Mouse (Mus musculus) heart, adult 2 months (tissue): ENCODE measurements at regions not wholly inside any gene's neighbourhood (a gene's known extent, or its start where the extent isn't known, plus 50 kb on each side); places are given as distances from the start of the nearest gene placed in this dataset.

ENCODE experiments used
- DNase-seq, 2 experiments: peaks; one replicate each; pipeline ENCODE4 v3.0.0; 2021
- H3K27ac ChIP-seq: fragments of 200-600 bp; 2 replicates; pipeline ENCODE4 v1.8.1; 2022
- H3K27me3 ChIP-seq: fragments of 200-500 bp; 2 replicates; pipeline ENCODE4 v1.6.1; 2012; ENCODE audit warnings: mild to moderate bottlenecking, low read length, inconsistent platforms, mixed read lengths; ENCODE audit not compliant: control insufficient read depth, insufficient read depth
- H3K36me3 ChIP-seq: fragments of 200-500 bp; 2 replicates; pipeline ENCODE4 v1.6.1; 2012; ENCODE audit warnings: low read length, inconsistent platforms; ENCODE audit not compliant: control insufficient read depth, insufficient read depth
- H3K4me1 ChIP-seq: fragments of 200-500 bp; 2 replicates; pipeline ENCODE4 v1.6.1; 2011; ENCODE audit warnings: low read length; ENCODE audit not compliant: control insufficient read depth, insufficient read depth
- H3K4me3 ChIP-seq: fragments of 200-600 bp; 2 replicates; pipeline ENCODE4 v1.8.1; 2022
- H3K79me2 ChIP-seq: fragments of 200-500 bp; replicated peaks from 2 replicates; pipeline ENCODE4 v1.6.1; 2012; ENCODE audit warnings: mild to moderate bottlenecking, inconsistent platforms, low read length, moderate library complexity, mixed read lengths; ENCODE audit not compliant: control insufficient read depth, insufficient read depth
- H3K9ac ChIP-seq: fragments of 200-500 bp; 2 replicates; pipeline ENCODE4 v1.6.1; 2012; ENCODE audit warnings: low read depth, mild to moderate bottlenecking, control low read depth, inconsistent platforms, low read length, mixed read lengths
- CTCF ChIP-seq: fragments of 200-600 bp; IDR thresholded peaks from 2 replicates; pipeline ENCODE4 v1.8.1; 2022; ENCODE audit warnings: antibody characterized with exemption, mild to moderate bottlenecking, moderate library complexity
- EP300 ChIP-seq: fragments of 200-500 bp; IDR thresholded peaks from 2 replicates; pipeline ENCODE4 v1.6.1; 2011; ENCODE audit warnings: low read depth, low read length, control low read depth; ENCODE audit not compliant: insufficient read depth
- POLR2A ChIP-seq: fragments of 200-500 bp; IDR thresholded peaks from 2 replicates; pipeline ENCODE4 v1.6.1; 2011; ENCODE audit warnings: mild to moderate bottlenecking, low read depth, low read length, control low read depth; ENCODE audit not compliant: insufficient read depth
- WGBS: fragments of 180-500 bp; shearing (Covaris S2); methylation state at CpG from one replicate; pipeline ENCODE4 v1.1.7; 2018; 5-methylcytosine and 5-hydroxymethylcytosine counted together
- intact Hi-C: fragments of 180-260 bp; cut with DNase I; formaldehyde crosslinking; loops from one replicate; pipeline ENCODE4 v1.15.1; 2025

DNA sequence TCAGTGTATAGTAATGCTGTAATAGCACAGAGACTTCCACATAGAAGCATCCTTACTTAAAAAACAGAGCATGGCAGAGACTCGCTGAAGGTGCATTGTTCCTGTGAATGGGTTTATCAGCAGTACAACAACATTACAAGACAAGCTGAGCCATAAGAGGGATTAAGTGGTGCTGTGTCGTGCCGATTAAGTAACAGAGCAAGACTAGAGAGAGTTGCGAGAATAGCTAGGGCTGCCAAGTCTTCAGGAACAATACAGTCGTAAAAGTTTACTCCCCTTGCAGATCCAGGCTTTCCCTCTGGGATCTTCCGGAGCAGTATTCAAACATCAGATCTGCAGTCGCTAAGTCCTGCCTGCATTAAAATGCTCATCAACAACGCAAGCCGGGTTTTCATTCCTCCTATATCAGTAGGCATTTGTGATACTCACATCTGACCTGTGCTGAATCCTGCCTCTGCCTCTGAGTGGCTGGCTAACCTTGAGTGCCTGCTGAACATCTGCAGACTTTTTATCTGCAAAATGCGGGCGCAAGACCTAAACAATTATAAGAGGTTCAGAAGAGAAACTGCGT lies 247.1 kb downstream of the Ttll7 start:
- Histone ChIP-seq H3K4me1 (no peaks in the 10 kb centered on the region), H3K79me2 (no peaks in the 10 kb centered on the region), H3K9ac (no peak overlapping the region), H3K27ac (no peak overlapping the region), H3K4me3 (no peak overlapping the region), H3K36me3 (no peaks in the 10 kb centered on the region), H3K27me3 (no peaks in the 10 kb centered on the region)
- DNase-seq = no peak
- intact Hi-C loops = no loop called here
- 29% methylated on average over 12 of the region's 12 CpGs for WGBS
- TF ChIP-seq POLR2A = no peak
- no peak for TF ChIP-seq EP300
- TF ChIP-seq CTCF = no peak

DNA sequence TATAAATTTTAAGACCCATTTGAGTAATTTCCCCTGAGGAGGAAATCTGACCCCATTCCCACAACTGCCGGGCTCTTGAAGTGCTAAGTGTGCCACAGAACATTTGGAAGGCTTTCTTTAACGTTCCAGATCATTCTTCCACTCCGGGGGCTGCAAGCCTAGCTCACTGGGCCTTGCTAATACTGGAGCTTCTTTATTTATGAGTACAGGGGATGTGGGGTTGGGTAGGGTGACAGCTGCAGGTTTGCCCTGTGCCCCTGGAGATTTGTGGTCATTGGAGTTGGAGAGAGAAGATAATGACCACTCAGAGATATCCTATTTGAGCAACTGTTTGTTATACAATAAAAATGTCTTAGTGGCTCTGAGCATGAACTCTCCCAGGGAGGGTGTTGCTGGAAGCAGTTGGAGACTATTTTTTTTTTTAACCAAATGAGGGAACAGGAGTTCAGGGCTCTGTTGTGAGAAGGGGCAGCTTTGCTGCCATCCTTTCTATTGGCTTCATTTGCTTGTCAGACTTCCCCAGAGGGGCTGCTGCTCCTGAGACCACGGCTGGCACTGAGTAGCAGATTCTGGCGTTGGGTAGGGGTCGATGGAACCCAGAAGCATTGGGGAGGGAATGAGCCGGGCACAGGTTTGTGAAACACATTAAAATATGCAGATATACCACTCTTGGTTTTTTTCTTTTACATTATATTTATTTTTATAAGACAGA lies 249.0 kb downstream of the Ttll7 start:
- Histone ChIP-seq H3K4me1 (no peaks in the 10 kb centered on the region), H3K27ac (no peak overlapping the region), H3K27me3 (no peaks in the 10 kb centered on the region), H3K36me3 (no peaks in the 10 kb centered on the region), H3K79me2 (no peaks in the 10 kb centered on the region), H3K4me3 (no peak overlapping the region), H3K9ac (no peak overlapping the region)
- no peak for DNase-seq
- 59% methylated on average over 7 of the region's 7 CpGs for WGBS
- intact Hi-C loops = no loop called here
- no peak for TF ChIP-seq EP300
- no peak for TF ChIP-seq POLR2A
- no peak for TF ChIP-seq CTCF

DNA sequence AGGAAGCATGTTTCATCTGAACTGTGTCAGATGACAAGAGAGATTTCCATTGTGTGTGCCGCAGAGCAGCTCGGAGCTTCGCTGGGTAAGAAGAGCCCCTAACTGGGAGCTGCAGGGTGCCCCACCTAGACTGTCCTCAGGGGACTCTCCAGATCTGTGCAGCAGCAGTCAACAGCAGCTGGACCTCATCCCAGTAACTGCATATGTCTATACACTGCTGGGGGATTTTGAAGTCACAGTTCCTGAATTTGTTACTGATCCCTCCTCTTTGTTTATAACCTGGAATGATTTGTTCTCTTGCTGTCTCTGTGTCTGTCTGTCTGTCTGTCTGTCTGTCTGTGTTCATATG lies 249.6 kb downstream of the Ttll7 start:
- Histone ChIP-seq H3K36me3 (no peaks in the 10 kb centered on the region), H3K9ac (no peak overlapping the region), H3K4me1 (no peaks in the 10 kb centered on the region), H3K79me2 (no peaks in the 10 kb centered on the region), H3K27me3 (no peaks in the 10 kb centered on the region), H3K4me3 (no peak overlapping the region), H3K27ac (no peak overlapping the region)
- 55% methylated on average over 3 of the region's 3 CpGs for WGBS
- intact Hi-C loops = no loop called here
- no peak for DNase-seq
- TF ChIP-seq EP300 (no peak), POLR2A (no peak), CTCF (no peak)

DNA sequence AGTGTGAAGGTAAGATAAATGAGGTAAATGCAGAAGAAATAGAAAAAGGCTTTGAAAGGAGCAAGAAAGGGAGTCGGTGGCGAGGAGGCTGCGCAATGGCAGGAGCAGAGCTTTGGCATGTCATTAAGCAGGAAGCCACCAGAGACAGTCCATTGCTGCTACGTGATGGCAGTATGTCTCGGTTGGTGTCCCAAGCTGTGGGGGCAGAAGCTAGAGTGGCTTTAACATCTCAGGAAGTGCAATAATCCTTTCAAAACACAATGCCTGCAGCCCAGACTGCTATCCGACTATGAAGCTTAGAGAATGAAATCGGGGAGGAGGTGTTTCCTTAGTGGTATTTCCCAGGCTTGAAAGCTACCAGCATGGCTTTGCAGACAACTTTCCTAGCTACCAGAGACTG lies 251.3 kb downstream of the Ttll7 start:
- no peaks in the 10 kb centered on the region for H3K36me3 ChIP-seq
- DNase-seq = no peak
- H3K4me3 ChIP-seq = no peak overlapping the region
- WGBS = 57% methylated on average over 7 of the region's 7 CpGs
- H3K4me1 ChIP-seq = no peaks in the 10 kb centered on the region
- no peak overlapping the region for H3K9ac ChIP-seq
- TF ChIP-seq CTCF (no peak), EP300 (no peak), POLR2A (no peak)
- intact Hi-C loops = no loop called here
- H3K27me3 ChIP-seq = no peaks in the 10 kb centered on the region
- no peaks in the 10 kb centered on the region for H3K79me2 ChIP-seq
- no peak overlapping the region for H3K27ac ChIP-seq

DNA sequence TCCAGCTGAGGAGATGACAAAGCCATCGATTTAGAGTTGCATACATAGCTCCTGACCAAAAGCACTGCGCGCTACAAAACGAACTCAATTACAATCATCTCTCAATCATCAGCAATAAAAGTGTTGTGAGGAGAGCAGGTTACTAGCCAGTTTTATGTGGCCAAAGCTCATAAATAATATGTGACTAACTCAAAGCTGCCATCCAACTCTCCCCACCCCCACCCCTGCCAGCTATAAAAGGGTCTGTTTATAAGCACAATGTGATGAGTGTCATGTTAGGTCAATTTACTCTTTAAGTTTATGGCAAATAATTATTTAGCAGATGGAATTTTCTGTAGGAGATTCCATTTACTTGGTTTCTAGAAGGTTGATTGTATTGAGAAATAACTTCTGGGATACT lies 265.4 kb downstream of the Ttll7 start:
- Histone ChIP-seq H3K27ac (no peak overlapping the region), H3K4me1 (no peaks in the 10 kb centered on the region), H3K4me3 (no peak overlapping the region), H3K9ac (no peak overlapping the region), H3K79me2 (no peaks in the 10 kb centered on the region), H3K27me3 (no peaks in the 10 kb centered on the region), H3K36me3 (no peaks in the 10 kb centered on the region)
- WGBS = 94% methylated on average over 4 of the region's 4 CpGs
- TF ChIP-seq EP300 = no peak
- no peak for TF ChIP-seq CTCF
- no peak for TF ChIP-seq POLR2A
- no peak for DNase-seq
- intact Hi-C loops = no loop called here

DNA sequence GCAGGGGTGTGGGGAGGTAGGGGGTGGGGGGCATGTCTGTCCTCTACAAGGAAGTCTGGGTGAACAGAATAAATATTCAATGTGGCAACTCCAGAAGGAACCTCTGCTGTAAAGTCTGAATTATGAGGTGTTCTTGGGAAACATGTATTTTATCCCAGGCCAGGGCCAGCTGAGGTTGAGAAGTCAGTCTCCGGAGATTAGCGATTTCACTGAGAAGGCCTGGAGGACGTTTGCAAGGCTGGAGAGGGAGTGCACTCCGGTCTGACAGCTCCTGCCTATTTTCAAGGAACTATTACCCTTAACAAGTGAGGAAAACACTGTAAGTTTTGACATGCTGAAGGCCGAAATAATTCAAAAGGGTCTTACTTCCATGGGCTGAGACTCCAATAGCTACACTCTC lies 265.9 kb downstream of the Ttll7 start:
- 73% methylated on average over 5 of the region's 5 CpGs for WGBS

More for the DNA sequence above, 265.9 kb downstream of the Ttll7 start:
- DNase-seq = no peak
- Histone ChIP-seq H3K4me1 (no peaks in the 10 kb centered on the region), H3K27me3 (no peaks in the 10 kb centered on the region), H3K36me3 (no peaks in the 10 kb centered on the region), H3K4me3 (no peak overlapping the region), H3K9ac (no peak overlapping the region), H3K27ac (no peak overlapping the region), H3K79me2 (no peaks in the 10 kb centered on the region)
- TF ChIP-seq EP300 (no peak), CTCF (no peak), POLR2A (no peak)
- intact Hi-C loops = no loop called here
